Mouse (Mus musculus) lung, embryonic 16.5 days (tissue): ENCODE results near the gene Anxa7. TPM values are rescaled to one million over a fixed set of nuclear protein-coding genes. Genes with fewer than 3 reads are reported as not detected.

Source experiments
- ATAC-seq: fragments of 200-750 bp; cut with Nextera tagmentation; 2 replicates; pipeline ENCODE4 v1.8.0; 2017; ENCODE audit warnings: low read depth, mild to moderate bottlenecking, moderate library complexity
- H3K27ac ChIP-seq: fragments of 300-500 bp; sonication (generic); 2 replicates; pipeline ENCODE4 v1.5.1; 2014; ENCODE audit warnings: mild to moderate bottlenecking, control low read depth, low read length
- H3K27me3 ChIP-seq: fragments of 300-500 bp; sonication (generic); 2 replicates; pipeline ENCODE4 v1.6.1; 2014; ENCODE audit warnings: low read depth, low read length, mixed read lengths; ENCODE audit not compliant: control insufficient read depth, insufficient read depth
- H3K36me3 ChIP-seq: fragments of 300-500 bp; sonication (generic); 2 replicates; pipeline ENCODE4 v1.6.1; 2014; ENCODE audit warnings: low read length; ENCODE audit not compliant: control insufficient read depth, insufficient read depth
- H3K4me1 ChIP-seq: fragments of 300-500 bp; sonication (generic); replicated peaks from 2 replicates; pipeline ENCODE4 v1.6.1; 2014; ENCODE audit warnings: low read length, mixed read lengths; ENCODE audit not compliant: control insufficient read depth, insufficient read depth
- H3K4me2 ChIP-seq: fragments of 300-500 bp; sonication (generic); 2 replicates; pipeline ENCODE4 v1.6.1; 2014; ENCODE audit warnings: low read depth, low read length, control low read depth
- H3K4me3 ChIP-seq: fragments of 300-500 bp; sonication (generic); 2 replicates; pipeline ENCODE4 v1.5.1; 2014; ENCODE audit warnings: mild to moderate bottlenecking, low read length, control low read depth
- H3K9ac ChIP-seq: fragments of 300-500 bp; sonication (generic); 2 replicates; pipeline ENCODE4 v1.6.1; 2014; ENCODE audit warnings: low read length, control low read depth
- H3K9me3 ChIP-seq: fragments of 300-500 bp; sonication (generic); 2 replicates; pipeline ENCODE4 v1.6.1; 2016; ENCODE audit warnings: low read length; ENCODE audit not compliant: control insufficient read depth
- WGBS: fragments of 180-500 bp; shearing (Covaris S2); extraction: QIAGEN DNeasy Blood & Tissue Kit; methylation state at CpG from one replicate; pipeline ENCODE4 v1.1.7; 2014; 5-methylcytosine and 5-hydroxymethylcytosine counted together
- polyA plus RNA-seq: library from polyadenylated mRNA; unstranded; fragments of >200 nt; fragmentation: Nextera tagmentation; extraction: Ambion mirVana; gene quantifications from 2 replicates; pipeline ENCODE4 v1.2.1, GENCODE M21; 2015

The Anxa7 gene
- polyA plus RNA-seq, 1 experiment from 2014 or later: 45.4 TPM

DNA sequence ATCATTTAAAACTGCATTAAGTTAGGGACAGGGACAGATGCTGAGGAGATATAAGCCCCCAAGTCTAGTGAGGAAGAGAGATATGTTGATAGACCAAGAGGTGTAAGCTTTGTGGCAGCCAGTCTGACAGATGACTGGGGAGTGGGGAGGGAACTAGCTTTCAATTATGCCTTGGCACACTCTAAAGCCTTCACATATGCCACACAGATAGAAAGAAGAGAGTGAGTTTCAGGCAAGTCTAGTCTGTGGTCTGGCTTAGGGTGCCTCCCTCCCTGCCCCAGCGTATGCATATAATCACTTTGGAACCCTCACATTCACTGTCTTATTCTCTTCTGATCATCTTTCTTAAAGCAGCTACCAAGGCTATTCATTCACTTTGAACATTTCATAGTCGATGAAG, 28.6 kb downstream of the Anxa7 start:
- Histone ChIP-seq H3K4me3 (peak overlapping the region; percentile 55), H3K36me3 (peaks cover 8% of the 10 kb centered on the region), H3K27ac (no peak overlapping the region), H3K27me3 (no peaks in the 10 kb centered on the region), H3K4me2 (peak overlapping the region; percentile 67), H3K9ac (peak overlapping the region; percentile 60), H3K9me3 (no peaks in the 10 kb centered on the region), H3K4me1 (peaks cover 2% of the 10 kb centered on the region; the same call in 1 of the 2 replicates)
- 13% methylated on average over 2 of the region's 2 CpGs for WGBS
- ATAC-seq: no peak

GRCm38 (mm10) chr14:20447209-20447608, 32.7 kb downstream of the Anxa7 start:
- Histone ChIP-seq H3K4me3 (no peak overlapping the region), H3K27me3 (no peaks in the 10 kb centered on the region), H3K9ac (no peak overlapping the region), H3K4me2 (peak overlapping the region; percentile 12; the same call in 1 of the 2 replicates), H3K4me1 (peaks cover 2% of the 10 kb centered on the region; the same call in 1 of the 2 replicates), H3K36me3 (no peaks in the 10 kb centered on the region), H3K27ac (no peak overlapping the region), H3K9me3 (no peaks in the 10 kb centered on the region)
- no peak for ATAC-seq
- WGBS: 35% methylated on average over 12 of the region's 12 CpGs

GRCm38 (mm10) chr14:20442252-20442651, 37.7 kb downstream of the Anxa7 start:
- Histone ChIP-seq H3K9ac (no peak overlapping the region), H3K36me3 (no peaks in the 10 kb centered on the region), H3K27me3 (no peaks in the 10 kb centered on the region), H3K4me3 (no peak overlapping the region), H3K4me1 (no peaks in the 10 kb centered on the region; the same call in 1 of the 2 replicates), H3K9me3 (no peaks in the 10 kb centered on the region), H3K4me2 (no peak overlapping the region), H3K27ac (no peak overlapping the region)
- ATAC-seq: no peak
- WGBS: 43% methylated on average over 17 of the region's 17 CpGs

- H3K4me1 ChIP-seq: no peaks in the 10 kb centered on the region
- H3K27me3 ChIP-seq: no peaks in the 10 kb centered on the region
- no peaks in the 10 kb centered on the region for H3K36me3 ChIP-seq
- ATAC-seq: no peak
- no peak overlapping the region for H3K4me2 ChIP-seq
- no peak overlapping the region for H3K9ac ChIP-seq
- no peak overlapping the region for H3K27ac ChIP-seq
- no peak overlapping the region for H3K4me3 ChIP-seq
- 65% methylated on average over 6 of the region's 6 CpGs for WGBS
- H3K9me3 ChIP-seq: no peaks in the 10 kb centered on the region
Measured at GRCm38 (mm10) chr14:20436976-20437375, 43.0 kb downstream of the Anxa7 start.

- Histone ChIP-seq H3K4me3 (no peak overlapping the region), H3K4me2 (no peak overlapping the region), H3K4me1 (no peaks in the 10 kb centered on the region), H3K9me3 (no peaks in the 10 kb centered on the region), H3K27ac (no peak overlapping the region), H3K27me3 (no peaks in the 10 kb centered on the region), H3K36me3 (no peaks in the 10 kb centered on the region), H3K9ac (no peak overlapping the region)
- 73% methylated on average over 4 of the region's 4 CpGs for WGBS
- ATAC-seq: no peak
Measured at GRCm38 (mm10) chr14:20432420-20432819, 47.5 kb downstream of the Anxa7 start.

DNA sequence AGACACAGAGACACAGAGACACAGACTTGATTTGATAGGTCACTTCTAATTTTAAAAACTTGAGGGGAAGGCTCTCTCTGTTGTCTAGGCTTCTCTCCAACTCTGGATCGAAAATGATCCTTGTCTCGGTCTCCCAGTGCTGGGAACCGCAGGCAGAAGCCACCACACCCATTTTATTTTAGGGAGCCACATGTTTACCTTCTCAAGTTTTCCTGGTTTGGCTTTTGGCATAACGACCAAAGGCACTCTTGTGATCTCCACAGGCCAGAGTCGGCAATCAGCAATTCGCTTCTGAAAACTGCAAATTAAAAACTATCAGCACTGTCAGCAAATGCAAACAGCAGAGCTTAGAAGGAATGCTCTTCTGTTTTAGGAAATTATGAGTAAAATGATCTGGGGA, 48.2 kb downstream of the Anxa7 start:
- Histone ChIP-seq H3K27me3 (no peaks in the 10 kb centered on the region), H3K4me3 (no peak overlapping the region), H3K36me3 (no peaks in the 10 kb centered on the region), H3K9ac (no peak overlapping the region), H3K4me1 (no peaks in the 10 kb centered on the region), H3K27ac (no peak overlapping the region), H3K4me2 (no peak overlapping the region), H3K9me3 (no peaks in the 10 kb centered on the region)
- ATAC-seq: no peak
- WGBS: 66% methylated on average over 6 of the region's 6 CpGs

- no peaks in the 10 kb centered on the region for H3K9me3 ChIP-seq
- H3K4me2 ChIP-seq: no peak overlapping the region
- no peak overlapping the region for H3K4me3 ChIP-seq
- H3K36me3 ChIP-seq: no peaks in the 10 kb centered on the region
- H3K9ac ChIP-seq: no peak overlapping the region
- H3K27ac ChIP-seq: no peak overlapping the region
- no peak for ATAC-seq
- WGBS: 47% methylated on average over 1 of the region's 1 CpGs
- no peaks in the 10 kb centered on the region for H3K4me1 ChIP-seq
- no peaks in the 10 kb centered on the region for H3K27me3 ChIP-seq
Measured at GRCm38 (mm10) chr14:20429833-20430232, 50.1 kb downstream of the Anxa7 start.

DNA sequence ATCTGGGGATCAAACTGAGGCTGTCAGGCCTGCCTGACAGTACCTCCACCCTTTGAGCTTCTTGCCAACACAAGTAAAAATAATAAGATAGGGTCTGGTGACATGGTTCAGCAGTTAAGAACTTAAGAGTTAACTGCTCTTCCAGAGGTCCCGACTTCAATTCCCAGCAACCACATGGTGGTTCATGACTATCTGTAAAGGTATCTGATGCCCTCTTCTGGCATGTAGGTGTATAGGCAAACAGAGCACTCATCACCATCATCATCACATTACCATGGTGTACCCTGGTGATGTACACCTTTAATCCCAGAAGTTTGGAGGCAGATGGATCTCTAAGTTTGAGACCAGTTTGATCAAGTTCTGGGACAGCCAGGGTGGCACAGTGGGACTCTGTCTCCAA, 51.3 kb downstream of the Anxa7 start:
- Histone ChIP-seq H3K4me2 (no peak overlapping the region), H3K9ac (no peak overlapping the region), H3K4me3 (no peak overlapping the region), H3K27ac (no peak overlapping the region), H3K9me3 (no peaks in the 10 kb centered on the region), H3K27me3 (no peaks in the 10 kb centered on the region), H3K36me3 (no peaks in the 10 kb centered on the region), H3K4me1 (no peaks in the 10 kb centered on the region)
- 35% methylated on average over 1 of the region's 1 CpGs for WGBS
- no peak for ATAC-seq

DNA sequence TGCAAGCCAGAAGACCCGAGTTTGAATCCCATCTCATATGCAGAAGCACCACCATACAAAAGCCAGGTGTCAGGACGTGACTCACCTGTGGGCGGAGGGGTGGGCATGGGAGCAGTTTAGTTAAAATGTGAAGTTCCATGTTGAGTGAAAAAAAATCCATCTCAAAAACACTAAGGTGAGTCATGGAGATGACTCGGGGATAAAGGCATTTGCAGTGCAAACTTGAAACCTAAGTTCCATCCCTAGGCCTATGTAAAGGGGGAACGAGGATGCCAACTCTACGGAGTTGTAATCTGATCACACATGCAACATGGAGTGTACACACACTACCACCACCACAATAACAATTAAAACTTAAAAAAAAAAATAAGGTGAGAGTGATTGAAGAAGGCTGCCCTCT, 56.9 kb downstream of the Anxa7 start:
- no peak overlapping the region for H3K4me2 ChIP-seq
- H3K9ac ChIP-seq: no peak overlapping the region
- 78% methylated on average over 6 of the region's 6 CpGs for WGBS
- no peak overlapping the region for H3K4me3 ChIP-seq
- H3K27me3 ChIP-seq: no peaks in the 10 kb centered on the region
- H3K36me3 ChIP-seq: no peaks in the 10 kb centered on the region
- ATAC-seq: no peak
- H3K27ac ChIP-seq: no peak overlapping the region
- H3K9me3 ChIP-seq: no peaks in the 10 kb centered on the region
- no peaks in the 10 kb centered on the region for H3K4me1 ChIP-seq

GRCm38 (mm10) chr14:20422257-20422656, 57.7 kb downstream of the Anxa7 start:
- H3K9ac ChIP-seq: no peak overlapping the region
- no peak for ATAC-seq
- H3K27ac ChIP-seq: no peak overlapping the region
- H3K4me3 ChIP-seq: no peak overlapping the region
- H3K9me3 ChIP-seq: no peaks in the 10 kb centered on the region
- no peak overlapping the region for H3K4me2 ChIP-seq
- 58% methylated on average over 7 of the region's 7 CpGs for WGBS
- no peaks in the 10 kb centered on the region for H3K36me3 ChIP-seq
- H3K27me3 ChIP-seq: no peaks in the 10 kb centered on the region
- H3K4me1 ChIP-seq: no peaks in the 10 kb centered on the region
